Mouse (Mus musculus) mouse trophoblast stem cell (cell line): Measurements from ENCODE around the gene Rhag.

Experiments used
- in situ Hi-C, 2 experiments: fragments of 300-500 bp; cut with MseI, MboI; formaldehyde crosslinking; loops; 2 replicates in 1 of 2; 3 replicates in 1 of 2; pipeline ENCODE4 v1.15.1; 2025

Gene Rhag

DNA sequence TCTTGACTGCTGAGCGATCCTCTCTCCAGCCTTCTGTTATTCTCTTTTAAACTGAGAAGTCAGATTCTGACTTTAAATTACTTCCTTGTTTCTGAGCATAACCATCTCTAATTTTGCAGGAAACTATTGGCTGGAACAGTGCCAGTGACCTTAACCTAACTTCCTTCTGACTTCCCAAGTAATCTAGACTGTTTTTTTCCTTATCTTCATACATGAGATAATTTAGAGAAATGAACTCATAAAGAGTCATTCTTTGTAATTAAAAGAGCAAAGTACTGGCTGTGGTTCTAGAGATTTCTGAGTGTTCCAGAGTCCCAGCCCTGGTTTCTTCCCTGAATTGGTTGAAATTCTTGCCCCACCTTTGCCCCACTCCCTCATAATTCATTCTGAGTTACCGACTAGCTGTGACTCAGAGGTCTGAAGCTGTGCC lies 62.7 kb downstream of the Rhag start:
- in situ Hi-C loops, result no loop called here

DNA sequence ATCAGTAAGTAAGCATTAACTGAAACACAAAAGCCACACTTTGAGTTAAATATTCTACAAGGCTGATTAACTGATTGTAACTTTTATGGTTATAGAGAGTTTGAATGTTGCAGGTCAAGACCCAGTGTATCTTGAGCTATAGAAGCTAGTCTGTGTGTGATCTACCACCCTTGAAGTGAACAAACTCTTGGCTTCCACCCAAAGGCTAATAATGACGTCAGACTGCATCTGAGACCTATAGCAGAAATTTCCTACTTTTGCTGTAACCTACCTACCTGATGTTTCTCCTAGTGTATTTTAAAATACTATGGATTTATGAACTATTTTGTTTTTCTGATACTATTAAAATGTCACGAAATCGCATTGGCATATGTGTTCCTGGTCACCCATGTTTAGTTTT lies 63.8 kb downstream of the Rhag start:
- in situ Hi-C loops, result no loop called here

DNA sequence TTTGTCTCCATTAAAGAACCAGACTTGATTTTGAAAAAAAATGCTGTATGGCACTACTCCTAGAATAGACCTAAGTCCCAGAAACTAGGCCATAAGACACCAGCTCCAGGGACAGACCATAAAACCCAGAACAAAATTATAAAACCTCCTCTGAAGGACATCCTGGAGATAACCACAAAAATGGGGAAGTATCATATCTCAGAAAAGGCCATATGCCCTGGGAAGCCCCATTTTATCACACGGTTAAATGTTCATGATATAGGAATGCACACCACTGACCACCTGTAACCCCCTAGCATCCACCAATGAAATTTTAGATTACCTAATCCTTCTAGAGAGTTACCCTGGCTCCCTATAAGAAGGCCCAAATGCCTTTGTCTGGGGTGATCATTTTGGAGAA lies 64.6 kb downstream of the Rhag start:
- in situ Hi-C loops, result no loop called here

DNA sequence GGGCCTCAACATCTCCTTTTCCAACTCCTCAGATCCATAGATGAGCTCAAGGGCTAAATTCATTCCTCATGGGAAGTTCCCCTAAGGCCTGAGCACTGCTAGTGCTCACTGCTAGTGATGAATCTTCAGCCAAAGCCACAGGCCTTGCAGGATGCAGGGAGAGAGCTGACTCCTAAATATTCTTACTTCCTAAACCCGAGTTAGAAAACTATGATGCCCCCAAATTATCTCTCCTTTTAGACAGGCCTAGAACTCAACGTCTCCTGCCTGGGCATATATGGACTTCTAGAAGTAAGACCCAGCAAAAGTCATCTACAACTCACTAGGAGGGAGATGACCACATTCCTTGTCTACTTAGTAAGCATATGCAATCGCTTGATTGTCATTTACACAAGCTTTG lies 66.8 kb downstream of the Rhag start:
- in situ Hi-C loops, result no loop called here

DNA sequence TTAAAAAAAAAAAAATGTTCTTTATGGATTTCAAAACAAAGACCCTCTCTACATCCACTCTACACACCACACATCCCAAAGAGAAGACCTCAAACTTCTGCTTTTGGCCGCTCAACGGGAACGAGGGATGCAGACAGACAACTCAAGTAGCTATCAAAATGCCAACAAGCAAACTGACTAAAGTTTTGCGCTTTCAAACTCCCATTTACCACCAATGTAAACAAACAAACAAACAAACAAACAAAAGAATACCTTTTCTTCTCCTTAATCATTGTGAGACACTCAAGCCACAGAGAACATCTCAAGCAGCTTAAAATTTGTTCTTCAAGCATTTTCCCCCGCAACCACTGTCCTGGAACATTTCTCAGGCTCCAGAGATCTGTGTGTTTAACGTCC lies 68.6 kb downstream of the Rhag start:
- in situ Hi-C loops, result no loop called here

DNA sequence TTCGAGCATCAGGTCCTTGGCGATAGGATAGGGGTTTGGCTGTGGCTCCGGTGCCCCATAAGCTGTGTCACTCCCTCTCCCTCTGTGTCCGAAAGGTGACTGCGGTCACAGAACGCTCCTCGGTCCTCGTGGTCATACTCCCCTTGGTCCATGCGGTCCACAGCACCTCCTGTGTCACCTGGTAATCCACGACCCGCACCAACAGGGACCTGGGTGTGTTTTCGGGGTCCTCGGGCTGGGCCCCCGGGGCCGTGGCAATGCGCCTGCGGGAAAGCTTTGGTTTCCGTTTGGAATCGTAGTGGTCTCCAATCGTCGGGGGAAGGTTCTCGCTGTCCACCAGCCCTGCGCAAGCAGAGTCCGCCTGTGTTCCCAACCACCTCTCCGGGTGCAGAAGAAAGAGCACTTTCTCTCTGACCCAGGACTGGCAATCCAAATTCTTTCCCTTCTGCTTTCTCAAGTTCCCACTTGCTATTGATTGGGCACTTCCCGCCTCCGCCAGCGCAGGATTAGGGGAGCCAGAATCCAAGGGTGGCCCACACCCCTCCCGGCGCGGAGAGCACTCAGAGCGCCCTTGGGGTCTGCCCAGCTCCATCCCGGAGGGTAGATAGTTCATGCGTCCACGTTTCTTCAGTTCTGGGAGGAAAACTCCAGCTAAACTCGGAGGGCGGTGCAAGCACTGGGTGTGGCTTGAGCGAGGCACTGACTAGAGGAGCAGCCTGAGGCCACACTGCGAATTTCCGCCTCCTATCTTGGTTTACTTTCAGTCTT lies 69.2 kb downstream of the Rhag start, which contains the start of gene 9130008F23Rik:
Gene 9130008F23Rik, minus strand, starts transcription at position 636 of the 768 bp plus-strand sequence.
- in situ Hi-C loops, result no loop called here

DNA sequence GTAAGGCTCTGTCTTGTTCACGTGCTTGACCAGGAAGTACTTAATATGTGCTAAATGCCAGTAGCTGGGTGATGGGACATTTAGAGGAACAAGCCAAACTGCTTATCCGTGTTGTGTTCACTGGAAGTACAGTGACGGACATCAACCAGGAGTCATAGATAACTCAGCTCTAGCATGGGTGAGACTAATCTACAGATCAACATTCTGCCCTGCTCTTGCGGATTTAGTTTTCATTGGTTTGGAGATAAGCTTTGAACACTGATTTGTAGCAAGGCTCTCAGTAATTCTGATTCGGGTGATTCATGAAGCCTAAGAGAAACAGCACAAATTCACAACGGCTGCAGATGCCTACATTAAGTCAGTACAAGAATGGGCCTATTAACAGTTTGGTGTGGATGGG lies 71.2 kb downstream of the Rhag start:
- in situ Hi-C loops, result no loop called here

DNA sequence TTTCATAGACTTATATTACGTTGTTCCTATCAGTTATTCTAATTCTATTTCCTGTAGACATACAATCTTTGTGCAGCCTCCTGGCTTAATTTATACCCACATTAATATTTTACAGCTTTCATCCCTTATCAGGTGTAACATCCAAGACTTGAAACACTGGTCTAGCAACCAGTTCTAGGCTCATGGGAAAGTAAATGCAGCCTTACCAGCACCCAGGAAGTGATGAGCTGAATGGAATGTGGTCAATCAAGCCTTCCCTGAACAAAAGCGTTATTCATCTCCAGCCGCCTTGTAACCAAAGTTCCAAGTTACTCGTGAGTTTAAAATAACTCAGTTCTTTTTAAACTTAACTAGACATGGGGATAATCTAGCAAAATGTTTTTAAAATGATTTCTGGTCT lies 74.2 kb downstream of the Rhag start:
- in situ Hi-C loops, result no loop called here

DNA sequence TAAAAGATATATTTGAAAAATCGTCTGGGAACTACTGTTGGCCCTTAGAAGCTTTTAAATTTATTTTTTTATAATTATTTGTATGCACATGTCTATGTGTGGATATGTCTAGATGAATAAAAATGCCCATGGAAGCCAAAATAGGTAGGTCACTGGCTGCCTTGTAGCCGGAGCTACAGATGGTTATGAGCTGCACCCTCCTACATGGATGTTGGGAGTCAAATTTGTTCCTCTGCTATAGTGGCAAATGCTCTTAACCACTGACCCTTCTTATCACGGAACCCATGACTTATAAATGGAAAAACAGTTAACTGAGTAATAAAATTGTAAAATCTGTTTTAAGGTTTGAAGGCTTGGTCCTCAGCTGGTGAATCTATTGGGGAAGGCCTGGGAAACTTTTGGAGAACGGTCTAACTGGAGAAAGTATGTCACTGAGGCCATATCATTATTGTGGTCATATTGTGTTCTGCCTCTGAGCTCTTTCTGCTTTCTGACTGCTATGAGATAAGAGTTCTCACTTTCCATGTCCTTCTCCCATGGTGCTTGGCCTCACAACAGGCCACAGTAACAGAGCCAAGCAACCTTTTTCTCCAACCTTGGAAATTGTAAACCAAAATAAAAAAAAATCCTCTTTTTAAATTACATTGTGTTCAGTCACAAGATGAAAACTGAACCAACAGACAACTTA lies 77.1 kb downstream of the Rhag start:
- in situ Hi-C loops, result no loop called here
